Mouse (Mus musculus): ENCODE results near the gene Usp7.

GRCm38 (mm10) chr16:8768071-8768470 is 24.0 kb downstream of the Usp7 start:
- no peak for TF ChIP-seq POLR2A (IDR thresholded peaks at IDR 0.05; ENCODE audit: borderline replicate concordance, extremely low read depth, low read depth, low read length)
- no peak for TF ChIP-seq CTCF (IDR thresholded peaks at IDR 0.05; ENCODE audit: insufficient read depth, low read length)

Data from lung, adult 2 months (tissue).